Mouse (Mus musculus): Measurements from ENCODE around the gene Tnrc6a. TPM values are rescaled to one million over a fixed set of nuclear protein-coding genes. Genes with fewer than 3 reads are reported as not detected.

Tnrc6a gene
- polyA plus RNA-seq, 1 experiment from 2014 or later, result 44.3 TPM

GRCm38 (mm10) chr7:123181787-123182701 is 58.4 kb downstream of the Tnrc6a start:
- H3K27me3 ChIP-seq (ENCODE audit: control insufficient read depth, insufficient read depth, low read length), result no peaks in the 10 kb centered on the region
- ATAC-seq (replicated peaks; ENCODE audit: insufficient number of reproducible peaks, low FRiP score, low TSS enrichment, low read depth) (no peak), DNase-seq (ENCODE audit: low spot score) (no peak)
- H3K27ac ChIP-seq (replicated peaks; ENCODE audit: low read depth, low read length), result no peak overlapping the region
- peaks cover 19% of the 10 kb centered on the region for H3K36me3 ChIP-seq (replicated peaks; ENCODE audit: control insufficient read depth, insufficient read depth, low read depth, low read length)
- H3K4me2 ChIP-seq (ENCODE audit: low read depth, low read length), result no peak overlapping the region
- 86% methylated on average over 20 of the region's 20 CpGs for WGBS
- H3K9me3 ChIP-seq (replicated peaks; ENCODE audit: control insufficient read depth, low read length), result no peaks in the 10 kb centered on the region
- H3K9ac ChIP-seq (replicated peaks; ENCODE audit: low read length), result no peak overlapping the region
- H3K4me3 ChIP-seq (ENCODE audit: low read depth, low read length), result no peak overlapping the region
- no peaks in the 10 kb centered on the region for H3K4me1 ChIP-seq (ENCODE audit: control insufficient read depth, insufficient read depth, low read length)

- H3K9ac ChIP-seq (replicated peaks; ENCODE audit: low read length), result no peak overlapping the region
- WGBS, result 91% methylated on average over 1 of the region's 1 CpGs
- no peak overlapping the region for H3K27ac ChIP-seq (replicated peaks; ENCODE audit: low read depth, low read length)
- DNase-seq (ENCODE audit: low spot score) (no peak), ATAC-seq (replicated peaks; ENCODE audit: insufficient number of reproducible peaks, low FRiP score, low TSS enrichment, low read depth) (no peak)
- H3K4me3 ChIP-seq (ENCODE audit: low read depth, low read length), result no peak overlapping the region
- peaks cover 28% of the 10 kb centered on the region for H3K36me3 ChIP-seq (replicated peaks; ENCODE audit: control insufficient read depth, insufficient read depth, low read depth, low read length)
- no peaks in the 10 kb centered on the region for H3K9me3 ChIP-seq (replicated peaks; ENCODE audit: control insufficient read depth, low read length)
- H3K4me2 ChIP-seq (ENCODE audit: low read depth, low read length), result no peak overlapping the region
- H3K27me3 ChIP-seq (ENCODE audit: control insufficient read depth, insufficient read depth, low read length), result no peaks in the 10 kb centered on the region
- H3K4me1 ChIP-seq (ENCODE audit: control insufficient read depth, insufficient read depth, low read length), result no peaks in the 10 kb centered on the region
Measured at GRCm38 (mm10) chr7:123184891-123185290, 61.2 kb downstream of the Tnrc6a start.

- Histone ChIP-seq H3K9me3 (replicated peaks; ENCODE audit: control insufficient read depth, low read length) (no peaks in the 10 kb centered on the region), H3K36me3 (replicated peaks; ENCODE audit: control insufficient read depth, insufficient read depth, low read depth, low read length) (peaks cover 23% of the 10 kb centered on the region), H3K27me3 (ENCODE audit: control insufficient read depth, insufficient read depth, low read length) (no peaks in the 10 kb centered on the region), H3K27ac (replicated peaks; ENCODE audit: low read depth, low read length) (no peak overlapping the region), H3K4me1 (ENCODE audit: control insufficient read depth, insufficient read depth, low read length) (no peaks in the 10 kb centered on the region), H3K4me3 (ENCODE audit: low read depth, low read length) (no peak overlapping the region), H3K9ac (replicated peaks; ENCODE audit: low read length) (no peak overlapping the region), H3K4me2 (ENCODE audit: low read depth, low read length) (no peak overlapping the region)
- ATAC-seq (replicated peaks; ENCODE audit: insufficient number of reproducible peaks, low FRiP score, low TSS enrichment, low read depth) (no peak), DNase-seq (ENCODE audit: low spot score) (no peak)
- WGBS, result 88% methylated on average over 6 of the region's 6 CpGs
Measured at GRCm38 (mm10) chr7:123186463-123186862, 62.8 kb downstream of the Tnrc6a start.

GRCm38 (mm10) chr7:123187246-123187645 is 63.6 kb downstream of the Tnrc6a start:
- WGBS, result 65% methylated on average over 4 of the region's 4 CpGs
- Histone ChIP-seq H3K9ac (replicated peaks; ENCODE audit: low read length) (no peak overlapping the region), H3K4me1 (ENCODE audit: control insufficient read depth, insufficient read depth, low read length) (no peaks in the 10 kb centered on the region), H3K4me3 (ENCODE audit: low read depth, low read length) (no peak overlapping the region), H3K36me3 (replicated peaks; ENCODE audit: control insufficient read depth, insufficient read depth, low read depth, low read length) (peaks cover 27% of the 10 kb centered on the region), H3K27me3 (ENCODE audit: control insufficient read depth, insufficient read depth, low read length) (no peaks in the 10 kb centered on the region), H3K4me2 (ENCODE audit: low read depth, low read length) (no peak overlapping the region), H3K9me3 (replicated peaks; ENCODE audit: control insufficient read depth, low read length) (no peaks in the 10 kb centered on the region), H3K27ac (replicated peaks; ENCODE audit: low read depth, low read length) (no peak overlapping the region)
- no peak for ATAC-seq (replicated peaks; ENCODE audit: insufficient number of reproducible peaks, low FRiP score, low TSS enrichment, low read depth)
- DNase-seq (ENCODE audit: low spot score), result no peak

- Histone ChIP-seq H3K4me1 (ENCODE audit: control insufficient read depth, insufficient read depth, low read length) (no peaks in the 10 kb centered on the region), H3K27ac (replicated peaks; ENCODE audit: low read depth, low read length) (no peak overlapping the region), H3K9me3 (replicated peaks; ENCODE audit: control insufficient read depth, low read length) (no peaks in the 10 kb centered on the region), H3K9ac (replicated peaks; ENCODE audit: low read length) (no peak overlapping the region), H3K27me3 (ENCODE audit: control insufficient read depth, insufficient read depth, low read length) (no peaks in the 10 kb centered on the region), H3K36me3 (replicated peaks; ENCODE audit: control insufficient read depth, insufficient read depth, low read depth, low read length) (peaks cover 26% of the 10 kb centered on the region), H3K4me3 (ENCODE audit: low read depth, low read length) (no peak overlapping the region), H3K4me2 (ENCODE audit: low read depth, low read length) (no peak overlapping the region)
- ATAC-seq (replicated peaks; ENCODE audit: insufficient number of reproducible peaks, low FRiP score, low TSS enrichment, low read depth), result no peak
- WGBS, result 92% methylated on average over 3 of the region's 3 CpGs
- no peak for DNase-seq (ENCODE audit: low spot score)
Measured at GRCm38 (mm10) chr7:123188462-123188861, 64.8 kb downstream of the Tnrc6a start.

- DNase-seq (ENCODE audit: low spot score) (no peak), ATAC-seq (replicated peaks; ENCODE audit: insufficient number of reproducible peaks, low FRiP score, low TSS enrichment, low read depth) (no peak)
- peaks cover 25% of the 10 kb centered on the region for H3K36me3 ChIP-seq (replicated peaks; ENCODE audit: control insufficient read depth, insufficient read depth, low read depth, low read length)
- H3K27me3 ChIP-seq (ENCODE audit: control insufficient read depth, insufficient read depth, low read length), result no peaks in the 10 kb centered on the region
- no peaks in the 10 kb centered on the region for H3K9me3 ChIP-seq (replicated peaks; ENCODE audit: control insufficient read depth, low read length)
- 97% methylated on average over 8 of the region's 8 CpGs for WGBS
- H3K4me1 ChIP-seq (ENCODE audit: control insufficient read depth, insufficient read depth, low read length), result no peaks in the 10 kb centered on the region
- H3K9ac ChIP-seq (replicated peaks; ENCODE audit: low read length), result no peak overlapping the region
- H3K27ac ChIP-seq (replicated peaks; ENCODE audit: low read depth, low read length), result no peak overlapping the region
- no peak overlapping the region for H3K4me3 ChIP-seq (ENCODE audit: low read depth, low read length)
- no peak overlapping the region for H3K4me2 ChIP-seq (ENCODE audit: low read depth, low read length)
Measured at GRCm38 (mm10) chr7:123189762-123190161, 66.1 kb downstream of the Tnrc6a start.

GRCm38 (mm10) chr7:123191731-123192130 is 68.0 kb downstream of the Tnrc6a start:
- peaks cover 26% of the 10 kb centered on the region for H3K36me3 ChIP-seq (replicated peaks; ENCODE audit: control insufficient read depth, insufficient read depth, low read depth, low read length)
- WGBS, result 90% methylated on average over 5 of the region's 5 CpGs
- H3K27ac ChIP-seq (replicated peaks; ENCODE audit: low read depth, low read length), result no peak overlapping the region
- ATAC-seq (replicated peaks; ENCODE audit: insufficient number of reproducible peaks, low FRiP score, low TSS enrichment, low read depth), result 0 out of 2 replicates have a peak, but pooled peaks have one; percentile 21
- H3K9me3 ChIP-seq (replicated peaks; ENCODE audit: control insufficient read depth, low read length), result no peaks in the 10 kb centered on the region
- no peak overlapping the region for H3K4me3 ChIP-seq (ENCODE audit: low read depth, low read length)
- no peak overlapping the region for H3K9ac ChIP-seq (replicated peaks; ENCODE audit: low read length)
- no peak overlapping the region for H3K4me2 ChIP-seq (ENCODE audit: low read depth, low read length)
- H3K27me3 ChIP-seq (ENCODE audit: control insufficient read depth, insufficient read depth, low read length), result no peaks in the 10 kb centered on the region
- H3K4me1 ChIP-seq (ENCODE audit: control insufficient read depth, insufficient read depth, low read length), result no peaks in the 10 kb centered on the region
- DNase-seq (ENCODE audit: low spot score), result no peak

- H3K27me3 ChIP-seq (ENCODE audit: control insufficient read depth, insufficient read depth, low read length), result no peaks in the 10 kb centered on the region
- H3K9me3 ChIP-seq (replicated peaks; ENCODE audit: control insufficient read depth, low read length), result no peaks in the 10 kb centered on the region
- 94% methylated on average over 12 of the region's 12 CpGs for WGBS
- no peak overlapping the region for H3K27ac ChIP-seq (replicated peaks; ENCODE audit: low read depth, low read length)
- no peak overlapping the region for H3K4me3 ChIP-seq (ENCODE audit: low read depth, low read length)
- H3K36me3 ChIP-seq (replicated peaks; ENCODE audit: control insufficient read depth, insufficient read depth, low read depth, low read length), result peaks cover 21% of the 10 kb centered on the region
- no peak for DNase-seq (ENCODE audit: low spot score)
- no peak overlapping the region for H3K9ac ChIP-seq (replicated peaks; ENCODE audit: low read length)
- ATAC-seq (replicated peaks; ENCODE audit: insufficient number of reproducible peaks, low FRiP score, low TSS enrichment, low read depth), result no peak
- H3K4me1 ChIP-seq (ENCODE audit: control insufficient read depth, insufficient read depth, low read length), result no peaks in the 10 kb centered on the region
- no peak overlapping the region for H3K4me2 ChIP-seq (ENCODE audit: low read depth, low read length)
Measured at GRCm38 (mm10) chr7:123193201-123193600, 69.5 kb downstream of the Tnrc6a start.

Measured in embryonic facial prominence, embryonic 11.5 days (tissue).